Mouse (Mus musculus) Patski (cell line): ENCODE results near the gene Nppa. TPM values are rescaled to one million over a fixed set of nuclear protein-coding genes. Genes with fewer than 3 reads are reported as not detected.
"Not testable (repeated sequence)": the region's sequence is repeated elsewhere in the genome, so short reads cannot be mapped to it uniquely, and the experiment has no call there.

Source experiments
- ATAC-seq: fragments of 100-300 bp; one replicate; pipeline ENCODE4 v1.8.0; 2021
- CTCF ChIA-PET: fragments of 350-600 bp; sonication (Branson Sonifier 250); formaldehyde crosslinking; loops from one replicate; lab custom pipeline; 2022; ENCODE audit warnings: inconsistent platforms; lab: Charles Lee
- POLR2A ChIA-PET: fragments of 350-600 bp; sonication (Branson Sonifier 250); formaldehyde crosslinking; loops from one replicate; lab custom pipeline; 2022; ENCODE audit warnings: antibody characterized with exemption, inconsistent platforms; lab: Charles Lee
- DNase-seq: peaks from one replicate; pipeline ENCODE4 v3.0.0-alpha.2; 2011; ENCODE audit warnings: low read depth, low spot score
- H3K27me3 ChIP-seq: fragments of 371-371 bp; one replicate; pipeline ENCODE4 v1.5.1; 2021
- CTCF ChIP-seq: fragments of 100-300 bp; IDR thresholded peaks from one replicate; pipeline ENCODE4 v1.5.1; 2021
- in situ Hi-C: fragments of 300-500 bp; cut with MboI; formaldehyde crosslinking; loops from 3 replicates; pipeline ENCODE4 v1.11.1; 2018; ENCODE audit warnings: low pct_unique_long_range_greater_than_20kb, mixed read lengths
- polyA plus RNA-seq: library from polyadenylated mRNA; unstranded; gene quantifications from one replicate; pipeline ENCODE4 v1.2.3, GENCODE M21; 2021

The Nppa gene
- polyA plus RNA-seq, 1 experiment from 2014 or later: 0.31 TPM

GRCm38 (mm10) chr4:148046450-148047031 is 46.0 kb downstream of the Nppa start:
- ChIA-PET CTCF (interaction anchor here (1.0 to 1.9 kb wide), 3 partner anchors 13 to 20 kb away, joined by 3 to 4 read pairs (median 3); no protein-coding TSS in a partner anchor), POLR2A (no interaction called here)
- DNase-seq: no peak
- in situ Hi-C loops: no loop called here
- H3K27me3 ChIP-seq: no peaks in the 10 kb centered on the region
- no peak for ATAC-seq
- TF ChIP-seq CTCF: no peak

- ATAC-seq, H3K27me3 ChIP-seq, in situ Hi-C loops, DNase-seq, POLR2A ChIA-PET: not testable (repeated sequence)
- CTCF ChIA-PET: interaction anchor here (1.3 to 1.8 kb wide), 2 partner anchors 9 kb away, joined by 3 to 5 read pairs; no protein-coding TSS in a partner anchor
Observed at GRCm38 (mm10) chr4:148050396-148050914, 49.9 kb downstream of the Nppa start.

DNA sequence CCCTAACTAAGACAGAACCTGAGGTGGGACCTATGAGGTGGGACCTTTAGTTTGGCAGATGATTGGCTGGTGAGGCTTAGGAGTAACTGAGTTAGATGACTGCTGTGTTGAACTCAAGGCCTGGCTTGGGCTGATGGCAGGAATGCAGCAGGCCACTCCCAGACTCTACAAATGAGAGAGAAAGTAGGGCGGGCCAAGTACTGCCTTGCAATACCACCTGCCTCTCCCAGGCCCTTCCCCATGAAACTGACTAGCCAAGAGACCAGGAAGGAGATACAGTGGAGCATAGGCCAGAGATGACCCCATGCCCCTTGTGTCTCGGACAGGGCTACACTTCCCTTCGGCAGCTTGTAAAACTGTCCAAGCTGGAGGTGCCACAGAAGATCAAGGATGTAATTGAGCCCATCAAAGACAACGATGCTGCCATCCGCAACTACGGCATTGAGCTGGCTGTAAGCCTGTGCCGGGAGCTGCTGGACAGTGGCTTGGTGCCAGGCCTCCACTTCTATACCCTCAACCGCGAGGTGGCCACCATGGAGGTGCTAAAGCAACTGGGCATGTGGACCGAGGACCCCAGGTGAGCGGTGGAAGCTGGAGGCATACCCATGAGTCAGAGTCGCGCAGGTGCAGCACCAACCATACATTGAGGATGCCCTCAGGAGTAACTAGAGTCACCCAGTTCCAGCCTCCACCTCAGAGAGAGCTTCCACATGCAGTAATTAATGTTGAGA is 50.7 kb downstream of the Nppa start:
- CTCF ChIA-PET: interaction anchor here (1.3 to 1.8 kb wide), 2 partner anchors 8 to 10 kb away, joined by 3 to 5 read pairs; no protein-coding TSS in a partner anchor
- POLR2A ChIA-PET: no interaction called here
- DNase-seq: no peak
- TF ChIP-seq CTCF: no peak
- no peaks in the 10 kb centered on the region for H3K27me3 ChIP-seq
- in situ Hi-C loops: no loop called here
- no peak for ATAC-seq

Other genes starting within 250 kb of the Nppa start
- gene Zfp984, start 190.9 kb upstream of the Nppa start, polyA plus RNA-seq: 0.19 TPM
- gene Zfp933, start 152.4 kb upstream of the Nppa start, polyA plus RNA-seq: 4.4 TPM
- gene Miip, start 131.9 kb upstream of the Nppa start, polyA plus RNA-seq: 14.4 TPM
- gene Fv1, start 131.7 kb upstream of the Nppa start, polyA plus RNA-seq: 9.3 TPM
- gene Mfn2, start 96.0 kb upstream of the Nppa start, polyA plus RNA-seq: 52.4 TPM
- gene Plod1, start 64.0 kb upstream of the Nppa start, polyA plus RNA-seq: 39.3 TPM
- gene 2510039O18Rik, start 59.8 kb upstream of the Nppa start, polyA plus RNA-seq: 57.2 TPM
- gene Nppb, start 14.9 kb upstream of the Nppa start, polyA plus RNA-seq: 0.60 TPM
- 9.2 TPM for gene Clcn6, start 38.1 kb downstream of the Nppa start, polyA plus RNA-seq
- 20.0 TPM for gene Mthfr, start 38.4 kb downstream of the Nppa start, polyA plus RNA-seq
- 23.8 TPM for gene Agtrap, start 87.3 kb downstream of the Nppa start, polyA plus RNA-seq
- 46.0 TPM for gene Mad2l2, start 129.7 kb downstream of the Nppa start, polyA plus RNA-seq
- 0.30 TPM for gene Draxin, start 130.0 kb downstream of the Nppa start, polyA plus RNA-seq
- 68.4 TPM for gene Fbxo6, start 151.4 kb downstream of the Nppa start, polyA plus RNA-seq
- gene Fbxo44, start 159.8 kb downstream of the Nppa start, polyA plus RNA-seq: 29.7 TPM
- 20.9 TPM for gene Fbxo2, start 159.9 kb downstream of the Nppa start, polyA plus RNA-seq